Mouse (Mus musculus): ENCODE data around the gene Capn5. TPM values are rescaled to one million over a fixed set of nuclear protein-coding genes. Genes with fewer than 3 reads are reported as not detected.

Capn5 gene
- total and polyA plus RNA-seq, 3 experiments: 0.26 to 0.55 (median 0.27) TPM

- Histone ChIP-seq H3K9me3 (replicated peaks; ENCODE audit: low read length) (no peaks in the 10 kb centered on the region), H3K27ac (ENCODE audit: insufficient read depth, low read depth) (no peak overlapping the region), H3K4me3 (replicated peaks in 1 of 3; ENCODE audit: low read depth in 2 of 3, low read length in 2 of 3, poor library complexity in 1 of 3) (no peak overlapping the region), H3K79me2 (replicated peaks; ENCODE audit: control insufficient read depth, extremely low read depth, insufficient read depth, poor library complexity, severe bottlenecking) (no peaks in the 10 kb centered on the region), H3K4me2 (ENCODE audit: insufficient read depth, low read depth, poor library complexity, severe bottlenecking) (no peak overlapping the region), H3K27me3 (replicated peaks) (no peaks in the 10 kb centered on the region), H3K9ac (ENCODE audit: insufficient read depth, low read depth) (no peak overlapping the region), H3K4me1 (ENCODE audit: control insufficient read depth in 1 of 2, insufficient read depth in 2 of 2) (no peaks in the 10 kb centered on the region), H3K36me3 (replicated peaks in 1 of 2; ENCODE audit: control insufficient read depth in 1 of 2, insufficient read depth in 1 of 2, low read length in 1 of 2) (no peaks in the 10 kb centered on the region)
- dilution Hi-C loops (cut with MboI; ENCODE audit: extremely low pct_ligation_motif_present, extremely low pct_unique_long_range_greater_than_20kb, low sequenced_read_pairs): no loop called here
- DNase-seq (ENCODE audit: extremely low read depth): no peak
- in situ Hi-C loops (cut with MboI; ENCODE audit: low pct_ligation_motif_present, low pct_unique_long_range_greater_than_20kb, low sequenced_read_pairs): no loop called here
- TF ChIP-seq UBTF (IDR thresholded peaks at IDR 0.05; ENCODE audit: low read depth, low read length) (no peak), CTCF (conservative IDR thresholded peaks at IDR 0.05 in 1 of 2, IDR thresholded peaks at IDR 0.05 in 1 of 2; ENCODE audit: low read depth in 2 of 2, low read length in 2 of 2) (no peak), PAX5 (IDR thresholded peaks at IDR 0.05; ENCODE audit: low read length) (no peak), KAT2A (IDR thresholded peaks at IDR 0.05; ENCODE audit: insufficient replicate concordance, low read length) (no peak), USF2 (conservative IDR thresholded peaks at IDR 0.05; ENCODE audit: low read depth, low read length) (no peak), SIN3A (IDR thresholded peaks at IDR 0.05; ENCODE audit: low read length) (no peak), CHD1 (IDR thresholded peaks at IDR 0.05; ENCODE audit: low read depth, low read length) (no peak), ZKSCAN1 (IDR thresholded peaks at IDR 0.05; ENCODE audit: borderline replicate concordance, low read depth, low read length) (no peak), MXI1 (IDR thresholded peaks at IDR 0.05; ENCODE audit: low read depth, low read length) (no peak), ETS1 (conservative IDR thresholded peaks at IDR 0.05; ENCODE audit: low read depth, low read length) (no peak), NRF1 (IDR thresholded peaks at IDR 0.05; ENCODE audit: low read depth, low read length) (no peak), ZNF384 (IDR thresholded peaks at IDR 0.05; ENCODE audit: low read depth, low read length) (no peak), TBP (conservative IDR thresholded peaks at IDR 0.05; ENCODE audit: low read depth, low read length) (no peak), MAFK (IDR thresholded peaks at IDR 0.05; ENCODE audit: insufficient replicate concordance, low read length) (no peak), MEF2A (IDR thresholded peaks at IDR 0.05; ENCODE audit: borderline replicate concordance, low read depth, low read length) (no peak)
Measured at GRCm38 (mm10) chr7:98200396-98200795, 22.3 kb upstream of the Capn5 start.

DNA sequence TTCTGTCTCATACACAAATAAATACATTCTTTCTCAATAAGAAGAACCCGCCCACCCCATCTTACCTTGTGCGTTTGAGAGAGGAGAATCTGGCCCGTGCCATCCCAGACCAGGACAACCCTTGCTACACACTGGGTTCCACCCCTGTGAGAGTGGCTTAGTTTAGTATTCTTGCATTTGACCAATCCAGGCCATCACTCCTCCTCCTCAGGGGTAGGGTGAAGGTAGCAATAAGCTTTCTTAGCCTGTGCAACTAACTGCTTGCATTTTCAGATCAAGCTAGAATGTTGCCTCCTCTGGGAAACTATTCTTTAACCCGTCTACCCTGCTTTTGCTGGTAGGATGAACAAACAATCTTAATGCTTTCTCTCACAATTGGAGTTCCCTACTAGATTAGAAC, 21.3 kb upstream of the Capn5 start, which contains the start of gene B3gnt6:
TSS of gene B3gnt6 (minus strand) at position 101 of the 400 bp plus-strand sequence.
- DNase-seq (ENCODE audit: extremely low read depth): no peak
- H3K4me3 ChIP-seq (replicated peaks in 1 of 3; ENCODE audit: low read depth in 2 of 3, low read length in 2 of 3, poor library complexity in 1 of 3): no peak within 1 kb of the TSS
- no peak within 1 kb of the TSS for H3K9ac ChIP-seq (ENCODE audit: insufficient read depth, low read depth)
- in situ Hi-C loops (cut with MboI; ENCODE audit: low pct_ligation_motif_present, low pct_unique_long_range_greater_than_20kb, low sequenced_read_pairs): no loop called here
- H3K27ac ChIP-seq (ENCODE audit: insufficient read depth, low read depth): no peak within 1 kb of the TSS
- no peak within 1 kb of the TSS for H3K4me2 ChIP-seq (ENCODE audit: insufficient read depth, low read depth, poor library complexity, severe bottlenecking)
- H3K27me3 ChIP-seq (replicated peaks): no peaks in the 10 kb centered on the region
- H3K9me3 ChIP-seq (replicated peaks; ENCODE audit: low read length): no peaks in the 10 kb centered on the region
- TF ChIP-seq KAT2A (IDR thresholded peaks at IDR 0.05; ENCODE audit: insufficient replicate concordance, low read length) (no peak), ZNF384 (IDR thresholded peaks at IDR 0.05; ENCODE audit: low read depth, low read length) (no peak), CHD1 (IDR thresholded peaks at IDR 0.05; ENCODE audit: low read depth, low read length) (no peak), MXI1 (IDR thresholded peaks at IDR 0.05; ENCODE audit: low read depth, low read length) (no peak), JUND (conservative IDR thresholded peaks at IDR 0.05; ENCODE audit: low read depth, low read length) (no peak), PAX5 (IDR thresholded peaks at IDR 0.05; ENCODE audit: low read length) (no peak), ETS1 (conservative IDR thresholded peaks at IDR 0.05; ENCODE audit: low read depth, low read length) (no peak), NRF1 (IDR thresholded peaks at IDR 0.05; ENCODE audit: low read depth, low read length) (no peak), TCF12 (IDR thresholded peaks at IDR 0.05; ENCODE audit: low read depth, low read length) (no peak), MAFK (IDR thresholded peaks at IDR 0.05; ENCODE audit: insufficient replicate concordance, low read length) (no peak), MAZ (IDR thresholded peaks at IDR 0.05; ENCODE audit: low read depth, low read length) (no peak), RCOR1 (conservative IDR thresholded peaks at IDR 0.05; ENCODE audit: low read depth, low read length) (no peak), RAD21 (IDR thresholded peaks at IDR 0.05; ENCODE audit: low read depth, low read length) (no peak), ZMIZ1 (IDR thresholded peaks at IDR 0.05; ENCODE audit: low read depth, low read length) (no peak), HCFC1 (IDR thresholded peaks at IDR 0.05; ENCODE audit: low read depth, low read length) (no peak), ELF1 (IDR thresholded peaks at IDR 0.05; ENCODE audit: low read depth, low read length) (no peak)
- H3K79me2 ChIP-seq (replicated peaks; ENCODE audit: control insufficient read depth, extremely low read depth, insufficient read depth, poor library complexity, severe bottlenecking): no peaks in the 10 kb centered on the region
- no peaks in the 10 kb centered on the region for H3K4me1 ChIP-seq (ENCODE audit: control insufficient read depth in 1 of 2, insufficient read depth in 2 of 2)
- H3K36me3 ChIP-seq (replicated peaks in 1 of 2; ENCODE audit: control insufficient read depth in 1 of 2, insufficient read depth in 1 of 2, low read length in 1 of 2): no peaks in the 10 kb centered on the region
- dilution Hi-C loops (cut with MboI; ENCODE audit: extremely low pct_ligation_motif_present, extremely low pct_unique_long_range_greater_than_20kb, low sequenced_read_pairs): no loop called here

Measured in CH12.LX (cell line).